Mouse (Mus musculus) NIH3T3 (cell line): Measurements from ENCODE around the gene Gnb3.
"Not testable (repeated sequence)": the region's sequence is repeated elsewhere in the genome, so short reads cannot be mapped to it uniquely, and the experiment has no call there.

Source experiments
- DNase-seq: peaks from one replicate; pipeline ENCODE4 v3.0.0-alpha.2; 2012; ENCODE audit warnings: low read depth

Gene Gnb3

GRCm38 (mm10) chr6:124816611-124817010, 23.5 kb downstream of the Gnb3 start:
- no peak for DNase-seq

DNA sequence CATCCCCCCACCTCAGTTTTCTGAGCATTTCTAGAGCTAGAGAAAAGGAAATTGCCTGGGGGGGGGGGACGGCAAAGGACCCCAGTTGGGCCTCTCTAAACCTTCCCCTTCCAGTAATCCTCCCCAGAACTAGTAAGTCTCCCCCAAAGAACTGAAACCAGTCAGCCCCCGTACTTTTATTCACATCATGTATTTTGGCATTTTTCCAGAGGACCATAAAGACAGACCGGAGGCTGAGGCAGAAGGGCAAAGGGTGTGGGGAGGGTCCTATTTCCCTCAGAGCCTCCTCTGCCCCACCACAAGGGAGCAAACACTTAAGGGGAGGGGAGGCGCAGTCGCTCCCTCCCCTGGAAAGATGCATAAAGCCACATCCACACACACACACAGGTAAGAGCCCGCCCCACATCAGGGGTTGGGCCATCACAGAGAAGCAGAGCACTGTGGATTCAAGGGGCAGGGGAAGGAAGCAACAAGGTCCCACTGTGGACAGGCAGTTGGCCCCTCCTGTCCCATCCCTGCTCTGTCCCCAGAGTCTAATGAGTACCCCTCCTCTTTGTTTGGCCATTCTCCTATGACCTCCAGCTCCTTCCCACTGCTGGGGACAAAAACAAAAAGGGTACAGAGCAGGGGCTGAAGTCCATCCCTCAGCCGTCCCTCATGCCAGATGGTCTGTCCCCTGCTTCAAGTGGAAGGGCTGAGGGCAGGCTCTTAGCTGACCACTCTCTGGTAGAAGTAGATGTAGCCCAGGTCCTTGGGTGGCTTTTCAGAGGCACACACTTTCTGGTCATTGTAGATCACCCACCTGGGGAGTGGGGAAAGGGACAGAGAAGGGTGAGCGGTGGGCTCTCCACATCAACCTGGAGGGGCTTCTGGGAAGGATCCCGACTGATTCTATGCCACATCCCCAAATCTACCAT, 25.0 kb downstream of the Gnb3 start:
- no peak for DNase-seq

- DNase-seq = no peak
These were observed 25.6 kb downstream of the Gnb3 start for GRCm38 (mm10) chr6:124814448-124814847.

DNA sequence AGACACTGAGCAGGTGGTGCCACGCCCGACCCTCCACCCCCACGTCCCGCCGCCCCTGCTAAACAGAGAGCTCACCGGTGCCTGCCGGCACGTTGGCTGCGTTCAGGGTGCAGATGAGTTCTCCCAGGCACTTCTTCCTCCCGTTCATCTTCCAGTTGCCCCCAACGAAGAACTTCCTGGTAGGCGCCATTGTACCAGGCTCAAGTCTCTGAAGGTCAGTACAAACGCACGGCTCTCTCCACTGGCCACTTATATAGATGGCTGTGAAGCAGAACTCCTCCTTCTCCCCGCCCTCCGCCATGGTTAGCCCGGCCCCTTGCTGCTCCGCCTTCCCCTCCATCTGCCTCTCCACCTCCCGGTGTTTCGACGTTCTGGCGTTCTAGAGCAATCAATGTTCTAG, 26.1 kb downstream of the Gnb3 start, which contains the start of gene Tpi1:
Tpi1 (minus strand) TSS at position 364 of the 400 bp plus-strand sequence.
- DNase-seq = peak; percentile 97

DNA sequence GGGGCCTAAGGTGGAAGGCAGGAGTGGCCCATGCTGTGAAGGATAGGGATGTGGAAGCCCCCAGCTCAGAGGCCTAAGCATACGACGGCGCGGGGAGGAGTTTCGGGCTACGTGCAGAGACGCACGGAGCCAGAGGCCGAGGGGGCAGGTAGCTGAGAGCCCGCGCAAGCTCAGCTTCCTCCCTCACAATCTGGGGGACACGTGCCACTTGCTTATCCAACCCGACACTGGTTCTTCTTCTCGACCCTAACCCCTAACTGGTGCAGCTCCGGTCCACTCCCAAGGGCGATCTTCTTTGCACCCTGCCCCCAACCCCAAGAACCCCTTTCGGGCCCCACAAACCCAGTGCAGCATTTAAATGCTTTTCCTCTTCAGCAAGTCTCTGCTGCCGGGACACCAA, 26.6 kb downstream of the Gnb3 start:
- peak; percentile 83 for DNase-seq

- no peak for DNase-seq
These were observed 27.2 kb downstream of the Gnb3 start for GRCm38 (mm10) chr6:124812848-124813247.

DNA sequence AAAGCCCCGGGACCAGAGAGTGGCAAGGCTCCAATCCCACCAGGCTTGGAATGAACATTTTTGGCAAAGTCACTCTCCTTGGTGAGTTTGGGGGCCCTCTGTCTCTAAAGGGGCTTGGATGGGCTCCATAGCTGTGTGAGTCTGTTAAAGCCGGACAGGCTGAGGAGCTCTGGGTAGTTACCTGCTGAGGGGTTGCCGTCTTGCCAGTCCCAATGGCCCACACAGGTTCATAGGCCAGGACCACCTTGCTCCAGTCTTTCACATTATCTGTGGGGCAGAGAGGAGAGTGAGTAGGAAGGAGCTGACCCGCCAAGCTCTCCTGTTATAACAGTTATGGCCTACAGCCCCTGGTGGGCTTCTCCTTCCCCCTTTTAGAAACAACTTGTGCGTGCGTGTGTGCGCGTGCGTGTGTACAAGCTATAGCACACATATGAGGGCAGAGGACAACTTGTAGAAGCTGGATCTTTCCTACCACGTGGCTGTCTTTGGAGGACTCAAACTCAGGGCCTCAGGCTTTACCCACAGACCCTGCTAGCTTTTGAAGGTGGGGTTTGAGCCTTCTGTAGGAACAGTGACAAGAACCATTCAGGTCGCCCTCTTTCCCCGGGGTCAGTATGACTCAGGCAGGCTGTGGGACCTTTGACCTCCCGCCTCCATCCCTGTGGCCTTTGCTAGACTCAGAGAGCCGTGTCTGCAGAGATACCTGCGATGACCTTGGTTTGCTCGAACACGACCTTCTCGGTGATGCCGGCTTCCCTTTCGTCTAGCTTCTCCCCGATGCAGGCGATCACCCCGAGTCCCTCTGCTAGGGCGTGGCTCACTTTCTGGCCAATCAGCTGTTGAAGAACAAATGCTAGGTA, 28.1 kb downstream of the Gnb3 start:
- DNase-seq = no peak

- DNase-seq = no peak
These were observed 28.7 kb downstream of the Gnb3 start for GRCm38 (mm10) chr6:124811403-124811665.

- DNase-seq = not testable (repeated sequence)
These were observed 29.3 kb downstream of the Gnb3 start for GRCm38 (mm10) chr6:124810566-124811402.

GRCm38 (mm10) chr6:124809775-124810538, 30.1 kb downstream of the Gnb3 start:
- no peak for DNase-seq

DNA sequence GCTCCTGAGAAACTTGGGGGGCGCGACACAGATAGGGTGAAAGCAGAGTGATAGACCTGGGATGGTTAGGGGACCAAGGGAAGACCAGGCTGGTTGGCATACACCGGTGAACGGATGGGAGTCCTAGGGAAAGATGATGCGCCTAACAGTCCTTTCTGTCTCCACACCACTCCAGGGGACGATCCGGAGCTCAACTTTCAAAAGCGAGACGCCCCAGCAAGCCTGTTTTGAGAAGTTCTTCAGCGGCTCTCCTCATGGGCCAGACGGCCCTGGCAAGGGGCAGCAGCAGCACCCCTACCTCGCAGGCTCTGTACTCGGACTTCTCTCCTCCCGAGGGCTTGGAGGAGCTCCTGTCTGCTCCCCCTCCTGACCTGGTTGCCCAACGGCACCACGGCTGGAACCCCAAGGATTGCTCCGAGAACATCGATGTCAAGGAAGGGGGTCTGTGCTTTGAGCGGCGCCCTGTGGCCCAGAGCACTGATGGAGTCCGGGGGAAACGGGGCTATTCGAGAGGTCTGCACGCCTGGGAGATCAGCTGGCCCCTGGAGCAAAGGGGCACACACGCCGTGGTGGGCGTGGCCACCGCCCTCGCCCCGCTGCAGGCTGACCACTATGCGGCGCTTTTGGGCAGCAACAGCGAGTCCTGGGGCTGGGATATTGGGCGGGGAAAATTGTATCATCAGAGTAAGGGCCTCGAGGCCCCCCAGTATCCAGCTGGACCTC, 30.9 kb downstream of the Gnb3 start:
- DNase-seq = peak; percentile 96

DNA sequence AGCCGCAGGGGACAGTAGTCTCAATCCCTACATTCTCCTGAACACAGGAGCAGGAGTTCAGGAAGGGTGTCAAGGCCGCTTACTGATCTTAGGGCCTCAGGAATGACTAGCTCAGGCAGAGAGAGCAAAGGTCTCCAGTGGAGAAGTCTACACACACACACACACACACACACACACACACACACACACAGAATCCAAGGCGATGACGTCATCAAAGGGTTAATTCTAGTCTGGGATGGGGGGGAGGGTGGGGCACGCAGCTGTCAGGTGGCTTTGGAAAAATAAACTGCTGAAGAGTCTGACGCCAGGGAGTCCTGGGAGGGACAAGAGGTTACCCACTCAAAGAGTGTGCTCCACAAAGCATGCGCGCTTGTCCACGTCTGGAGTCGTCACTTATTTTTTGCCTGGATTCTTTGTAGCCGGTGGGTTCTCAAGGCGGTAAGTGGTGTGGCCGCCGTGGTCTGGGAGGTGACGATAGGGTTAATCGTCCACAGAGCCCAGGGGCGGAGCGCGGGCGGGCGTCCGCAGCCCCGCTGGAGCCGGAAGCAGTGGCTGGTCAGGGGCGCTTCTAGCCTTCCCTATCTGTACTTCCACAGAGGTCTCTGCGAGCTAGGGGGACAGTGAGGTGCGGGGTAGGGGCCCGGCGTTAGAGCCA, 31.6 kb downstream of the Gnb3 start, which contains the start of gene Spsb2:
Spsb2 (plus strand) TSS at position 304 of the 655 bp plus-strand sequence.
- peak; percentile 91 for DNase-seq

DNA sequence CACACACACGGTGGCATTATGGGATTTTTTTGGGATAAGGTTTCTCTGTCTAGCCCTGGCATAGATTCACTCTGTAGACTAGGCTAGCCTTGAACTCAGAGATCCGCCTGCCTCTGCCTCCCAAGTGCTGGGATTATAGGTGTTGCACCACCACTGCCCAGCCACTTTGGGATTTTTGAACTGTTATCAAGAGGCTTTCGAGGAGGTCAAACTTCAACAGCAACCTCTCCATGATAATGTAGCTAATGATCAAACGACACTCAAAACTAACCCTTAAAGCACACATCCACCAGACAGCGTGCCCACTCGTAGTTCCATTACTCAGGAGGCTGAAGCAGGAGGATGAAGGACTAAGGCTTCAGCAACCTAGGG, 32.1 kb downstream of the Gnb3 start:
- DNase-seq = no peak

- peak; percentile 76 for DNase-seq
These were observed 32.7 kb downstream of the Gnb3 start for GRCm38 (mm10) chr6:124807366-124807765.

DNA sequence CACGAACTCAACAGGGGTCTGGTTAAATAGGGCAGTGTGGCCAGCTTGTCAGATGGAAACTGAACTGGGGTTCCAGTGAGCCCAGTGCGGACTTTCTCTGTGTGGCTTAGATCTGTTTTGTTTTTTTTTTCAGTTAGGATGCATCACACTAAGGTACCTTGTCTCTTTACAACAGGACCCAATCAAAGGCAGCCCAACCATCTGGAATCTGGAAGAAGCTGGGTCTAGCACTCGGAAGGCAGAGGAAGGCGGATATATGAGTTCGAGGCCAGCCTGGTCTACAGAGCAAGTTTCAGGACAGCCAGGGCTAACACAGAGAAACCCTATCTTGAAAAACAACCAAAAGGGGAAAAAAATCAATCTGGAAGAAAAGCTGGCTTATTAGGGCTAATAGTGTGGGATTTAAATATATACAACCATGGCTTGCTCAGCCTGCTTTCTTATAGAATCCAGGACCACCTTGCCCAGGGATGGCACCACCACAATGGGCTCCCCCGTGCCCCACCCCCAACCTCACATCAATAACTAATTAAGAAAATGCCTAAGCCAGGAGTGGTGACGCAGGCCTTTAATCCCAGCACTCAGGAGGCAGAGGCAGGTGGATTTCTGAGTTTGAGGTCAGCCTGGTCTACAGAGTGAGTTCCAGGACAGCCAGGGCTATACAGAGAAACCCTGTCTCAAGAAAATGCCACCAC, 33.5 kb downstream of the Gnb3 start:
- no peak for DNase-seq

DNA sequence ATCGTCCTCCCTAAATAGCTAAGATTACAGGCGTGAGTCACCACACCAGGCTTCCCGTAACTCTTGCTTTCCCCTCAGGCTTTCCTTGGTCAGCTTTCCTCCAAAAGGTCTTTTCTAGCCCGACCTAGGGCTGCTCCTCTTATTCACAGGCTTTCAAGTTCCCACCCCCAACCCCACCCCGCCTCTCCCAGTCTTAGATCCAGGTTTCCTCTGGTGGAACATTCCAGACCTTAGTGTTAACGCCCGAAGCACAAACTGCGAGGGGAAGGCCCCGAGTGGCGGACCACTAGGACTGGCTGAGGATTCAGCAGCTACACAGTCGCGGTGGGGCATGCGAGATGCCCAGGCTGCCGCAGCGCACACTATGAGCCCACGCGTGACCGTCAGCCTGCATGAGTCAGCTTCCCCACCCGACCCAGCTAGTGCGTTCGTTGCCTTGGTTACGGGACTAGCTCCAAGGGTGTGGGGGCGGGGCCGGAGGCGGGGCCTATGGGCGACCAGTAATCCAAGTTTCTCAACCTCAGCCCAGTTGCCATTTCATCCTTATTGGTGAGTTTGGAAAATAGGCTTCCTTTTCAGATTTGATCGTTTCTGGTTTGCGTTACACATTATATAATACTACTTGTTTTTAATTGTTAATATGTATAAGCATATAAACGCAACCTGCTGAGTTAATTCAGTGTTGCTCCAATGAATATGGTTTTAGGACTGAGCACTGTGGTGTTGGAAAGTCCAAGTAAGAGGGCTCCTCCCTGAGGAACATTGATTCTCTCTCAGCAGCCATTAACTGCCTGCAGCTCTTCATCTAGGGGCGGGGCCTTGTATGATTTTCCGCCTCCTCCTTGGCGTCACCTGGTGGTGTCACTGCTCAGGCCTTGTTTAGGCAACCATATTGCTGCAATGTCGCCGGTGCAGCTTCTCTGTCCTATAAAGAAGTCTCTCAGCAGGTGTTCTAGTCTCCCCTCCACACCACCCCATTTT, 34.4 kb downstream of the Gnb3 start:
- DNase-seq = peak; percentile 100

DNA sequence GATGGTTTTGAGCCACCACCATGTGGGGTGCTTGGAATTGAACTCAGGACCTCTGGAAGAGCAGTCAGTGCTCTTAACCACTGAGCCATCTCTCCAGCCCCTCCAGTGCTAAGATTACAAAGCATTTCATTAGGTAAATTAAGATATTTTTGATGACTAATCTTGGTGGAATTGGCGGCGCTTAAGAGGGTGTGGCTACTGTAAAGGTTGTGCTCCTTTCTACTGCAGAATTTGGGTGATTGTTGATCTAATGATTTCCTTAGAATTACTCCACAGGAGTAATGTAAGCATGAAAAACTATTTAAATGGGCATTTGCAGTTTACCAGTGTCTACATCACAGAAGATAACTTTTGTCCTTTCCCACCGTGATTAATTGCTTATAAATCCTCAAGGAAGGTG, 35.7 kb downstream of the Gnb3 start:
- no peak for DNase-seq

- DNase-seq = not testable (repeated sequence)
These were observed 36.4 kb downstream of the Gnb3 start for GRCm38 (mm10) chr6:124803691-124804090.
